Mouse (Mus musculus) myocyte (in vitro differentiated cells): ENCODE results near the gene Kif7. TPM values are rescaled to one million over a fixed set of nuclear protein-coding genes. Genes with fewer than 3 reads are reported as not detected.

ENCODE experiments used
- H3K27me3 ChIP-seq: one replicate; pipeline ENCODE4 v1.6.1; 2011; ENCODE audit not compliant: control insufficient read depth, insufficient read depth, insufficient read length
- H3K36me3 ChIP-seq: one replicate; pipeline ENCODE4 v1.6.1; 2011; ENCODE audit not compliant: control insufficient read depth, insufficient read depth
- H3K4me2 ChIP-seq: one replicate; pipeline ENCODE4 v1.6.1; 2011; ENCODE audit warnings: low read depth, control low read depth
- H3K4me3 ChIP-seq: one replicate; pipeline ENCODE4 v1.5.1; 2011; ENCODE audit warnings: mild to moderate bottlenecking, control low read depth, moderate library complexity
- H3K79me2 ChIP-seq: one replicate; pipeline ENCODE4 v1.6.1; 2011; ENCODE audit not compliant: control insufficient read depth, insufficient read depth
- H3ac ChIP-seq: one replicate; pipeline ENCODE4 v1.6.1; 2011; ENCODE audit not compliant: control insufficient read depth, insufficient read length
- CEBPB ChIP-seq: IDR thresholded peaks from 2 replicates; pipeline ENCODE4 v1.6.1; 2011; ENCODE audit warnings: mild to moderate bottlenecking, moderate library complexity; ENCODE audit not compliant: poor library complexity, insufficient read depth, severe bottlenecking
- E2F4 ChIP-seq: IDR thresholded peaks from one replicate; pipeline ENCODE4 v1.6.1; 2011; ENCODE audit warnings: mild to moderate bottlenecking, control low read depth, moderate library complexity; ENCODE audit not compliant: insufficient read depth
- MAX ChIP-seq: IDR thresholded peaks from one replicate; pipeline ENCODE4 v1.6.1; 2011; ENCODE audit warnings: low read depth, mild to moderate bottlenecking, control low read depth
- MYOD1 ChIP-seq, 3 experiments: IDR thresholded peaks; one replicate each; pipeline ENCODE4 v1.6.1; 2011; ENCODE audit warnings: control low read depth in 2 of 3, low read depth in 2 of 3, mild to moderate bottlenecking in 2 of 3, moderate library complexity in 1 of 3; ENCODE audit not compliant: insufficient read length in 2 of 3, control insufficient read depth in 1 of 3
- MYOG ChIP-seq, 3 experiments: IDR thresholded peaks; one replicate each; pipeline ENCODE4 v1.6.1; 2011; ENCODE audit warnings: control low read depth in 2 of 3, low read depth in 2 of 3, mild to moderate bottlenecking in 2 of 3; ENCODE audit not compliant: insufficient read length in 2 of 3, control insufficient read depth in 1 of 3, insufficient read depth in 1 of 3
- POLR2A ChIP-seq: IDR thresholded peaks from one replicate; pipeline ENCODE4 v1.6.1; 2011; ENCODE audit warnings: low read depth, mild to moderate bottlenecking, control low read depth, moderate library complexity; ENCODE audit not compliant: insufficient read length
- POLR2AphosphoS2 ChIP-seq: IDR thresholded peaks from one replicate; pipeline ENCODE4 v1.6.1; 2011; ENCODE audit warnings: low read depth, control low read depth; ENCODE audit not compliant: insufficient read length
- REST ChIP-seq: IDR thresholded peaks from one replicate; pipeline ENCODE4 v1.6.1; 2011; ENCODE audit warnings: mild to moderate bottlenecking, control low read depth, moderate library complexity; ENCODE audit not compliant: insufficient read depth, insufficient read length
- SRF ChIP-seq: IDR thresholded peaks from one replicate; pipeline ENCODE4 v1.6.1; 2011; ENCODE audit warnings: low read depth; ENCODE audit not compliant: control insufficient read depth, insufficient read length
- TCF12 ChIP-seq: IDR thresholded peaks from one replicate; pipeline ENCODE4 v1.6.1; 2011; ENCODE audit warnings: mild to moderate bottlenecking, control low read depth; ENCODE audit not compliant: poor library complexity, insufficient read depth, severe bottlenecking
- TCF3 ChIP-seq: IDR thresholded peaks from one replicate; pipeline ENCODE4 v1.6.1; 2011; ENCODE audit warnings: low read depth, control low read depth; ENCODE audit not compliant: insufficient read length
- USF1 ChIP-seq: IDR thresholded peaks from one replicate; pipeline ENCODE4 v1.6.1; 2011; ENCODE audit warnings: low read depth, mild to moderate bottlenecking, control low read depth, moderate library complexity
- polyA plus RNA-seq: library from polyadenylated mRNA; unstranded; fragments of >200 nt; fragmentation: generic; extraction: Trizol; gene quantifications from one replicate; pipeline ENCODE4 v1.2.1, GENCODE M21; 2012; ENCODE audit warnings: missing spikeins

The Kif7 gene
- polyA plus RNA-seq, 1 experiment, result 3.3 TPM

GRCm38 (mm10) chr7:79734563-79734962, 19.0 kb upstream of the Kif7 start:
- TF ChIP-seq USF1, result no peak
- TF ChIP-seq REST, result no peak
- Histone ChIP-seq H3K4me3 (no peak overlapping the region), H3K27me3 (peaks cover 6% of the 10 kb centered on the region), H3ac (no peak overlapping the region), H3K36me3 (no peaks in the 10 kb centered on the region), H3K4me2 (no peak overlapping the region), H3K79me2 (no peaks in the 10 kb centered on the region)

- TF ChIP-seq REST (no peak), SRF (no peak), TCF12 (no peak), MYOD1 (IDR thresholded peaks at IDR 0.05; ENCODE audit: control insufficient read depth in 1 of 3, insufficient read length in 2 of 3, low read depth in 2 of 3) (no peak), MYOG (IDR thresholded peaks at IDR 0.05; ENCODE audit: control insufficient read depth in 1 of 3, insufficient read depth in 1 of 3, insufficient read length in 2 of 3, low read depth in 2 of 3) (no peak), POLR2AphosphoS2 (no peak), MAX (no peak), CEBPB (no peak), E2F4 (no peak), TCF3 (no peak), USF1 (no peak), POLR2A (no peak)
- Histone ChIP-seq H3ac (no peak within 1 kb of the TSS), H3K4me2 (no peak within 1 kb of the TSS), H3K27me3 (peaks cover 6% of the 10 kb centered on the region), H3K36me3 (no peaks in the 10 kb centered on the region), H3K79me2 (no peaks in the 10 kb centered on the region), H3K4me3 (no peak within 1 kb of the TSS)
These were observed 17.1 kb upstream of the Kif7 start, which contains the start of gene Plin1 for GRCm38 (mm10) chr7:79732622-79733021. Plin1 (minus strand) TSS chr7:79732903.

GRCm38 (mm10) chr7:79731438-79731837, 15.9 kb upstream of the Kif7 start:
- Histone ChIP-seq H3ac (no peak overlapping the region), H3K79me2 (no peaks in the 10 kb centered on the region), H3K27me3 (peaks cover 6% of the 10 kb centered on the region), H3K4me2 (no peak overlapping the region), H3K4me3 (no peak overlapping the region), H3K36me3 (no peaks in the 10 kb centered on the region)
- TF ChIP-seq USF1 (no peak), TCF12 (no peak)

- Histone ChIP-seq H3K4me2 (peak overlapping the region; percentile 24), H3K4me3 (no peak overlapping the region), H3K36me3 (no peaks in the 10 kb centered on the region), H3K79me2 (no peaks in the 10 kb centered on the region), H3ac (no peak overlapping the region), H3K27me3 (peaks cover 12% of the 10 kb centered on the region)
- TF ChIP-seq REST (no peak), MAX (no peak), MYOG (IDR thresholded peaks at IDR 0.05; ENCODE audit: control insufficient read depth in 1 of 3, insufficient read depth in 1 of 3, insufficient read length in 2 of 3, low read depth in 2 of 3) (no peak), MYOD1 (IDR thresholded peaks at IDR 0.05; ENCODE audit: control insufficient read depth in 1 of 3, insufficient read length in 2 of 3, low read depth in 2 of 3) (no peak), POLR2AphosphoS2 (no peak), USF1 (no peak), POLR2A (no peak), SRF (no peak)
These were observed 14.3 kb upstream of the Kif7 start for GRCm38 (mm10) chr7:79729743-79730370.

GRCm38 (mm10) chr7:79729169-79729568, 13.6 kb upstream of the Kif7 start:
- Histone ChIP-seq H3ac (no peak overlapping the region), H3K36me3 (no peaks in the 10 kb centered on the region), H3K4me2 (peak overlapping the region; percentile 24), H3K79me2 (no peaks in the 10 kb centered on the region), H3K27me3 (peaks cover 12% of the 10 kb centered on the region), H3K4me3 (no peak overlapping the region)
- TF ChIP-seq USF1 (no peak), CEBPB (no peak), SRF (no peak), POLR2A (no peak), TCF12 (no peak), MYOG (IDR thresholded peaks at IDR 0.05; ENCODE audit: control insufficient read depth in 1 of 3, insufficient read depth in 1 of 3, insufficient read length in 2 of 3, low read depth in 2 of 3) (peak in 1 of 3 experiments; percentile 24), MYOD1 (IDR thresholded peaks at IDR 0.05; ENCODE audit: control insufficient read depth in 1 of 3, insufficient read length in 2 of 3, low read depth in 2 of 3) (peak in 1 of 3 experiments; percentile 15), REST (no peak)
